Mouse (Mus musculus) forebrain, embryonic 16.5 days (tissue): ENCODE results near the gene Rbck1. TPM values are rescaled to one million over a fixed set of nuclear protein-coding genes. Genes with fewer than 3 reads are reported as not detected.
"Not testable (repeated sequence)": the region's sequence is repeated elsewhere in the genome, so short reads cannot be mapped to it uniquely, and the experiment has no call there.

Source experiments
- ATAC-seq: fragments of 200-750 bp; cut with Nextera tagmentation; 2 replicates; pipeline ENCODE4 v1.8.0; 2017; ENCODE audit warnings: mild to moderate bottlenecking, moderate library complexity
- H3K27ac ChIP-seq: fragments of 300-500 bp; sonication (generic); 2 replicates; pipeline ENCODE4 v1.5.1; 2014; ENCODE audit warnings: low read length, control low read depth
- H3K27me3 ChIP-seq: fragments of 300-500 bp; sonication (generic); replicated peaks from 2 replicates; pipeline ENCODE4 v1.6.1; 2014; ENCODE audit warnings: low read length; ENCODE audit not compliant: control insufficient read depth, insufficient read depth
- H3K36me3 ChIP-seq: fragments of 300-500 bp; sonication (generic); 2 replicates; pipeline ENCODE4 v1.6.1; 2014; ENCODE audit not compliant: control insufficient read depth, insufficient read depth
- H3K4me1 ChIP-seq: fragments of 300-500 bp; sonication (generic); replicated peaks from 2 replicates; pipeline ENCODE4 v1.6.1; 2014; ENCODE audit warnings: low read length; ENCODE audit not compliant: control insufficient read depth, insufficient read depth
- H3K4me2 ChIP-seq: fragments of 300-500 bp; sonication (generic); 2 replicates; pipeline ENCODE4 v1.6.1; 2014; ENCODE audit warnings: mild to moderate bottlenecking, low read length, control low read depth
- H3K4me3 ChIP-seq: fragments of 300-500 bp; sonication (generic); replicated peaks from 2 replicates; pipeline ENCODE4 v1.5.1; 2014; ENCODE audit warnings: mild to moderate bottlenecking, low read length, control low read depth
- H3K9ac ChIP-seq: fragments of 300-500 bp; sonication (generic); replicated peaks from 2 replicates; pipeline ENCODE4 v1.6.1; 2014; ENCODE audit warnings: low read depth, low read length, control low read depth
- H3K9me3 ChIP-seq: fragments of 300-500 bp; sonication (generic); 2 replicates; pipeline ENCODE4 v1.6.1; 2016; ENCODE audit warnings: low read length; ENCODE audit not compliant: control insufficient read depth
- WGBS: fragments of 180-500 bp; shearing (Covaris S2); extraction: QIAGEN DNeasy Blood & Tissue Kit; methylation state at CpG from one replicate; pipeline ENCODE4 v1.1.7; 2014; 5-methylcytosine and 5-hydroxymethylcytosine counted together
- polyA plus RNA-seq: library from polyadenylated mRNA; unstranded; fragments of >200 nt; fragmentation: Nextera tagmentation; extraction: Ambion mirVana; gene quantifications from 2 replicates; pipeline ENCODE4 v1.2.1, GENCODE M21; 2015

Gene Rbck1
- polyA plus RNA-seq, 1 experiment from 2014 or later, result 111 TPM

DNA sequence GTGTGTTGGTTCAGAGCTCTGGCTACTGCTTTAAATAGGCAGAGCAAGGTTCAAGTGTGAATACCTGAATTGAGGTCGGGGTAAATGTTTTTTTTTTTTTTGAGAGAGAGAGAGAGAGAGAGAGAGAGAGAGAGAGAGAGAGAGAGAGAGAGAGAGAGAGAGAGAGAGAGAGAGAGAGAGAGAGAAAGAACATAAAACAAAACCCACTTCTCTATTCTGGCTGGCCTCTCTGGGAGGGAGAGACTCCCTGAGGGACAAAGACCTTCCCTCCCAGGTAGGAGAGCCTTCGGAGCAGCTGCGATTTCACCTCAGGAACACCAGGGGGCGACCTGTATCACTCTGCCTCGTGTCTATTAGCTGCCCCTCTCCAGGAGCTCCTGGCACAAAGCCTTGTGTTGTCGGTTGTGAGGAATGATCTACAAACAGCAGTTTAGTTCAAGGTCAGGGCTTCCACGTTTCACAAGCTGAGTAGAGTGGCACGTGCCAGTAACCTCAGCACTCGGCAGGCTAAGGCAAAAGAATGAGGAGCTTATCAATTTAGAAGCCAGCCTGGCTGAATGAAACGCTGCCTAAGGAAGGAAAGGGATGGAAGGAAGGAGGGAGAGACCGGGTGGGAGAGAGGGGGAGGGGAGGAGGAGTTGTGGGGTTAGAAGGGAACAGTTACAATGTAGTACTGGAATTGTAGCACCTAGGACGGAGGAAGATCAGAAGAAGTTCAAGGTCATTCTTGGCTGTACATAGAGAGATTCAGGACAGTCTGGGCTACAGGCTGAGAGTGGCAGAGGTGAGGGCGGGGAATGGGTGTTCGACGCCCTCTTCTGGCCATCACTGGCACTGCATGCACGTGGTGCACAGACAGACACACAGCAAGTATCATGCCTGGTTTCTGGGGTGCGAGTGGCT is 31.0 kb upstream of the Rbck1 start:
- WGBS, result 11% methylated on average over 17 of the region's 17 CpGs
- Histone ChIP-seq H3K9me3 (no peaks in the 10 kb centered on the region), H3K4me2 (peak overlapping the region; percentile 51), H3K9ac (peak overlapping the region; percentile 32; the same call in 1 of the 2 replicates), H3K4me1 (peaks cover 4% of the 10 kb centered on the region; the same call in 1 of the 2 replicates), H3K36me3 (no peaks in the 10 kb centered on the region), H3K27ac (peak overlapping the region; percentile 60), H3K27me3 (no peaks in the 10 kb centered on the region), H3K4me3 (peak overlapping the region; percentile 32)
- peak; percentile 72 for ATAC-seq

- H3K4me1 ChIP-seq, result peaks cover 4% of the 10 kb centered on the region; the same call in 1 of the 2 replicates
- 90% methylated on average over 8 of the region's 8 CpGs for WGBS
- no peaks in the 10 kb centered on the region for H3K27me3 ChIP-seq
- no peak overlapping the region for H3K9ac ChIP-seq
- H3K9me3 ChIP-seq, result no peaks in the 10 kb centered on the region
- H3K36me3 ChIP-seq, result no peaks in the 10 kb centered on the region
- no peak overlapping the region for H3K4me2 ChIP-seq
- no peak overlapping the region for H3K4me3 ChIP-seq
- no peak overlapping the region for H3K27ac ChIP-seq
- no peak for ATAC-seq
Measured at GRCm38 (mm10) chr2:152361193-152361592, 28.7 kb upstream of the Rbck1 start.

DNA sequence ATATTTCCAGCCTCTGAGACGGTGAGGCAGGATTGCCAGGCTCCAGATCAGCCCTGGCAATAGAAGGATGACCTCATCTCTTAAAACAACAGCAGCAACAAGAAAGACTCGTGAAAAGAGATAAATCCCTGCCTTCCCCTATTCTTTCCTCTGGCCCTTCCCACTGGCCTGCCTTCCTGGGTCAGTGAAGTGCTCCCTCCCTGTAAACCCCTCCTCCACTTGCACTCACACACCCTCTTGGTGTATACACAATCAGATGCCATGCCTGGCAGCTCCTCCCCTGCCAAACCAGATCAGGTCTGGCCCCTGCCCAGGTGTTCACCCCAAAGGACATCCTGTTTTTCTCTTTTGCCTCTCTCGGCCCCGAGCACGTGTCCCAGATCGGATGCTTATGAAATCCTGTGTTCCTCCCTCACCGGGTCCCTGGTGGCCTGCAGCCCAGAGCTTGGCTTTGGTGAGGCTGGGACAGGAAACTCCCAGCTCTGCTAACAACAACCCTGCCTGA is 27.9 kb upstream of the Rbck1 start:
- Histone ChIP-seq H3K9ac (no peak overlapping the region), H3K9me3 (no peaks in the 10 kb centered on the region), H3K27ac (no peak overlapping the region), H3K36me3 (no peaks in the 10 kb centered on the region), H3K4me2 (no peak overlapping the region), H3K4me3 (no peak overlapping the region), H3K27me3 (no peaks in the 10 kb centered on the region), H3K4me1 (peaks cover 4% of the 10 kb centered on the region; the same call in 1 of the 2 replicates)
- no peak for ATAC-seq
- 65% methylated on average over 7 of the region's 7 CpGs for WGBS

DNA sequence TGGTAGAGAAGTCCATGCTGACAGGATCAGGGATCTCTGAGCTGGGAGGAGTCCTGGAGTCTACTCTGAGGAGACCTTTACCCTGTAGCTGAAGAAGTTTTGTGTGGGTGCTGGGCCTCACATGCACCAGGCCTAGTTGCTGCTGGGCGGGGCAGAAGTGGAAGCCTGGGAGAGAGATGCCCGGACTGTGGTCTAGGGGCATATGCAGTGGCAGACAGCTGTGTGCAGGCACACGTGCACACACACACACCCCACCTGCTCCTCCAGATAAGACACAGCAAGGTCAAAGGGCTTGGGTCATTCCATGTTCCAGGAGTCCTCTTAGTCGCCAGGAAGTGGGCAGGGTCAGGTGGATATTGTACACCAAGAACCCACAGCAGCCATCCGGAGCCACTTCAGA is 27.2 kb upstream of the Rbck1 start:
- Histone ChIP-seq H3K27ac (no peak overlapping the region), H3K9ac (no peak overlapping the region), H3K36me3 (no peaks in the 10 kb centered on the region), H3K27me3 (no peaks in the 10 kb centered on the region), H3K9me3 (no peaks in the 10 kb centered on the region), H3K4me1 (peaks cover 4% of the 10 kb centered on the region; the same call in 1 of the 2 replicates), H3K4me2 (no peak overlapping the region), H3K4me3 (no peak overlapping the region)
- no peak for ATAC-seq
- WGBS, result 90% methylated on average over 5 of the region's 5 CpGs

- H3K4me3 ChIP-seq, H3K4me2 ChIP-seq, ATAC-seq, H3K27ac ChIP-seq, H3K9ac ChIP-seq, H3K27me3 ChIP-seq, H3K36me3 ChIP-seq, H3K9me3 ChIP-seq, H3K4me1 ChIP-seq: not testable (repeated sequence)
- WGBS, result 76% methylated on average over 5 of the region's 5 CpGs
Measured at GRCm38 (mm10) chr2:152358977-152359376, 26.5 kb upstream of the Rbck1 start.

- 88% methylated on average over 3 of the region's 3 CpGs for WGBS
- ATAC-seq, result no peak
- no peaks in the 10 kb centered on the region for H3K9me3 ChIP-seq
- H3K4me2 ChIP-seq, result no peak overlapping the region
- H3K4me1 ChIP-seq, result no peaks in the 10 kb centered on the region
- no peak overlapping the region for H3K9ac ChIP-seq
- H3K27me3 ChIP-seq, result no peaks in the 10 kb centered on the region
- no peaks in the 10 kb centered on the region for H3K36me3 ChIP-seq
- no peak overlapping the region for H3K4me3 ChIP-seq
- H3K27ac ChIP-seq, result no peak overlapping the region
Measured at GRCm38 (mm10) chr2:152357254-152357653, 24.8 kb upstream of the Rbck1 start.

DNA sequence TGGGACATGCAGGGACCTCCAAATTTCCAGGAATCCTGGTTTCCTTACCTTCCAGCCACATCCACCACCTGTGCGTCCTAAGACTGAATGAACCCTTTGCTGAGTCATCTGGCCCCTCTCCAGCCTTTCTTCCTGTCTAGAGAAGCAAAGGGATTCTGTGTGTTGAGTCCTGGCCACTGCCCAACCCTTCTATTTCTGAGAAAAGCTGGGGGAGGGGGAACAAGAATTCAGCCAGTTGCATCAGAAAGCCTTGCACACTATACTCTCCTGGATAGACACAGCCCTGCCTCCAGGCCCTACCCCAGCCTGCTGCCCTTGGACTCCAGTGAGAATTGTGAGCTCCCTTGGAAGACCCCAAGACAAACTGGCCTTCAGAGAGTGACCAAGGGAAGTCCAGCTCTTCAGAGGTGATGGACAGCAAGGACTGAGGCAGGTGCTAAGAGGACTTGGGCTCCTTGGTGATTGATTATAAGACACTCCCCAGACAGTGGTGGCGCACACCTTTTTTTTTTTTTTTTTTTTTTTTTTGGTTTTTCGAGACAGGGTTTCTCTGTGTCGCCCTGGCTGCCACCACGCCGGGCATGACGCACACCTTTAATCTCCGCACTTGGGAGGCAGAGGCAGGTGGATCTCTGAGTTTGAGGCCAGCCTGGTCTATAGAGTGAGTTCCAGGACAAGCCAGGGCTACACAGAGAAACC is 17.5 kb upstream of the Rbck1 start:
- Histone ChIP-seq H3K27me3 (peaks cover 2% of the 10 kb centered on the region; the same call in 1 of the 2 replicates), H3K4me2 (no peak overlapping the region), H3K9ac (no peak overlapping the region), H3K36me3 (no peaks in the 10 kb centered on the region), H3K9me3 (no peaks in the 10 kb centered on the region), H3K4me3 (no peak overlapping the region), H3K4me1 (no peaks in the 10 kb centered on the region), H3K27ac (no peak overlapping the region)
- 80% methylated on average over 8 of the region's 8 CpGs for WGBS
- ATAC-seq, result no peak

DNA sequence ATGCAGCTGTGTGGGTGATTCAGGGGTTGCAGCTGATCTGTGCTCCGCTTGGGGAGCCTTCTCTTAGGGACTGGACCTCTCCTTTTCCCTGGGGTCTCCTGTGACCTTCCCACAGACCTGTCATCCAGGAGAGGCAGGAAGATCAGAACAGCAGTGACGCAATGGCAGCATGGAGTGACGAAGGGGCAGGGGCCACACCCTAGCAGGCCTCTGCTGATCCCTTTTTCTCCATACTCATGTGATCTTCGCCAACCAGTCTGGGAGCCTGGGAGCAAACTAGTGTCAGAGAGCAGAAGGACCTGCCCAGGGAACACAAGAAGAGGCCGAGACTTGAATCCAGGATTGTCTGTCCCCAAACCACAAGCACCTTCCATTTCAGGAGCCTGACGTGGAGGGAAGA is 16.8 kb upstream of the Rbck1 start:
- H3K9me3 ChIP-seq, result no peaks in the 10 kb centered on the region
- peaks cover 2% of the 10 kb centered on the region; the same call in 1 of the 2 replicates for H3K27me3 ChIP-seq
- WGBS, result 80% methylated on average over 6 of the region's 6 CpGs
- H3K27ac ChIP-seq, result no peak overlapping the region
- no peak overlapping the region for H3K4me2 ChIP-seq
- no peak overlapping the region for H3K4me3 ChIP-seq
- ATAC-seq, result no peak
- H3K9ac ChIP-seq, result no peak overlapping the region
- H3K36me3 ChIP-seq, result no peaks in the 10 kb centered on the region
- peaks cover 4% of the 10 kb centered on the region for H3K4me1 ChIP-seq

- 68% methylated on average over 2 of the region's 2 CpGs for WGBS
- H3K9me3 ChIP-seq, result no peaks in the 10 kb centered on the region
- ATAC-seq, result no peak
Measured at GRCm38 (mm10) chr2:152347722-152348121, 15.3 kb upstream of the Rbck1 start.

More at GRCm38 (mm10) chr2:152347722-152348121, 15.3 kb upstream of the Rbck1 start:
- Histone ChIP-seq H3K27ac (no peak overlapping the region), H3K9ac (no peak overlapping the region), H3K27me3 (peaks cover 2% of the 10 kb centered on the region), H3K36me3 (no peaks in the 10 kb centered on the region), H3K4me1 (peaks cover 7% of the 10 kb centered on the region), H3K4me2 (no peak overlapping the region), H3K4me3 (no peak overlapping the region)
